ENCODE assay signal across 8 mouse cellular contexts in the genomic region with DNA sequence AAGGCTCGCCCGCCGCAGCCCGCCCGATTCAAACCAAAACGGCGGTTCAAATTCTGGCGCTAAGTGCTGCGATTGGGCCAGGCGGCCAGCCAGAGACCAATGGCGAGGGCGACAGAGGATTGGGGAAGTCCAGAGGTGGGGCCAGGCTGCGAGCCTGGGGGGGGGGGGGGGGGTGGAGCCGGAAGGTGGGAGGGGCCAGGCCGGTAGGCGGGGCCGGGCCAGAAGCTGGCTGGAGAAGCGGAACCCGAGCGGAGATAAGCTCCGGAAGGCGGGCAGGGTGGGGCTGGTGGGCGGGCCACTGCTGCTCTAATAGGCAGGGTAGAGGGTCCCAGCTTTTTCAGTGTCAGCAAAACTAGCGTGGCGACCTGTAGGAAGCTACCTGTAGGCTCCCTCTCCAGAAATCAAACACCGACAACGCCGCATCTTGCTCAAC. TPM values are rescaled to one million over a fixed set of nuclear protein-coding genes. Genes with fewer than 3 reads are reported as not detected.
DNase-seq lines count a peak whose midpoint lies in the region; ATAC-seq and TF ChIP-seq lines count a peak whose summit lies in the region.

No protein-coding gene starts in this region.

- H3K9me3 ChIP-seq in heart, embryonic 10.5 days: no peaks in the 10 kb centered on the region
- no peaks in the 10 kb centered on the region for H3K9me3 ChIP-seq in kidney, embryonic 14.5 days (ENCODE audit: control insufficient read depth, low read length)
- no peaks in the 10 kb centered on the region for H3K9me3 ChIP-seq in limb, embryonic 15.5 days
- H3K9me3 ChIP-seq in midbrain, postnatal 0 days (ENCODE audit: low read length): no peaks in the 10 kb centered on the region

- peak; percentile 82 for DNase-seq in brain, adult 2 months (ENCODE audit: low read depth, low spot score)
- peak; percentile 99 for DNase-seq in heart, embryonic 10.5 days (ENCODE audit: low spot score)
- peak; percentile 96 for DNase-seq in midbrain, postnatal 0 days (ENCODE audit: low spot score)
- DNase-seq in spleen, postnatal 10 days (ENCODE audit: low spot score in 2 of 2): peak; percentile 81 to 94

- under 1% methylated on average over 28 of the region's 28 CpGs for WGBS in heart, embryonic 10.5 days
- under 1% methylated on average over 27 of the region's 28 CpGs for WGBS in kidney, embryonic 14.5 days
- WGBS in limb, embryonic 15.5 days: under 1% methylated on average over 26 of the region's 28 CpGs
- WGBS in midbrain, postnatal 0 days: under 1% methylated on average over 20 of the region's 28 CpGs

- TF ChIP-seq POLR2A in embryonic fibroblast, embryonic 13.5 days (IDR thresholded peaks at IDR 0.05; ENCODE audit: low read depth, low read length): peak; percentile 77

- TF ChIP-seq CTCF in C2C12 (IDR thresholded peaks at IDR 0.05; ENCODE audit: control insufficient read depth, insufficient read depth, insufficient read length): no peak
- TF ChIP-seq CTCF in embryonic fibroblast, embryonic 13.5 days (IDR thresholded peaks at IDR 0.05; ENCODE audit: borderline replicate concordance, insufficient read depth, low read length): no peak
- TF ChIP-seq CTCF in midbrain, postnatal 0 days (IDR thresholded peaks at IDR 0.05): no peak

- peaks cover 4% of the 10 kb centered on the region for H3K36me3 ChIP-seq in C2C12 (ENCODE audit: control insufficient read depth, insufficient read depth)
- peaks cover 6% of the 10 kb centered on the region; the same call in 1 of the 2 replicates for H3K36me3 ChIP-seq in heart, embryonic 10.5 days
- no peaks in the 10 kb centered on the region for H3K36me3 ChIP-seq in kidney, embryonic 14.5 days (ENCODE audit: control insufficient read depth, insufficient read depth, low read length)
- H3K36me3 ChIP-seq in limb, embryonic 15.5 days: no peaks in the 10 kb centered on the region
- no peaks in the 10 kb centered on the region for H3K36me3 ChIP-seq in midbrain, postnatal 0 days (ENCODE audit: insufficient read depth, low read length)

- H3K79me3 ChIP-seq in C2C12 (ENCODE audit: low read depth): peaks cover 45% of the 10 kb centered on the region

- peak overlapping the region; percentile 95 for H3K9ac ChIP-seq in kidney, embryonic 14.5 days (ENCODE audit: low read depth, low read length)
- H3K9ac ChIP-seq in limb, embryonic 15.5 days: 0 out of 2 replicates have a peak overlapping the region, but pooled peaks have one; percentile 17
- 0 out of 2 replicates have a peak overlapping the region, but pooled peaks have one; percentile 33 for H3K9ac ChIP-seq in midbrain, postnatal 0 days (replicated peaks; ENCODE audit: low read length, poor library complexity, severe bottlenecking)

- no peak overlapping the region for H3ac ChIP-seq in C2C12 (ENCODE audit: control insufficient read depth, insufficient read length, low read depth)

- peaks cover 48% of the 10 kb centered on the region for H3K79me2 ChIP-seq in C2C12 (ENCODE audit: control insufficient read depth, insufficient read depth)

- no peaks in the 10 kb centered on the region for H3K27me3 ChIP-seq in C2C12 (ENCODE audit: control insufficient read depth, insufficient read depth, insufficient read length)
- H3K27me3 ChIP-seq in heart, embryonic 10.5 days (ENCODE audit: insufficient read depth, poor library complexity, severe bottlenecking): no peaks in the 10 kb centered on the region
- H3K27me3 ChIP-seq in kidney, embryonic 14.5 days (ENCODE audit: control insufficient read depth, insufficient read depth, low read length): no peaks in the 10 kb centered on the region
- H3K27me3 ChIP-seq in limb, embryonic 15.5 days: no peaks in the 10 kb centered on the region
- H3K27me3 ChIP-seq in midbrain, postnatal 0 days (ENCODE audit: insufficient read depth, low read length): no peaks in the 10 kb centered on the region

- H3K4me1 ChIP-seq in embryonic fibroblast, embryonic 13.5 days (ENCODE audit: control insufficient read depth, insufficient read depth, low read length): no peaks in the 10 kb centered on the region
- H3K4me1 ChIP-seq in heart, embryonic 10.5 days: peaks cover 21% of the 10 kb centered on the region
- H3K4me1 ChIP-seq in kidney, embryonic 14.5 days (ENCODE audit: control insufficient read depth, insufficient read depth, low read length): peaks cover 11% of the 10 kb centered on the region; the same call in 1 of the 2 replicates
- peaks cover 24% of the 10 kb centered on the region for H3K4me1 ChIP-seq in limb, embryonic 15.5 days
- H3K4me1 ChIP-seq in midbrain, postnatal 0 days (ENCODE audit: insufficient read depth, low read length): no peaks in the 10 kb centered on the region

- H3K4me2 ChIP-seq in kidney, embryonic 14.5 days (replicated peaks; ENCODE audit: low read depth, low read length): peak overlapping the region; percentile 57
- H3K4me2 ChIP-seq in limb, embryonic 15.5 days: peak overlapping the region; percentile 85
- peak overlapping the region; percentile 99 for H3K4me2 ChIP-seq in midbrain, postnatal 0 days (ENCODE audit: low read depth, low read length, poor library complexity, severe bottlenecking)

- peak overlapping the region; percentile 89 for H3K4me3 ChIP-seq in C2C12 (ENCODE audit: insufficient read depth, poor library complexity, severe bottlenecking)
- peak overlapping the region; percentile 61 for H3K4me3 ChIP-seq in embryonic fibroblast, embryonic 13.5 days (ENCODE audit: insufficient read depth, low read length)
- peak overlapping the region; percentile 97 for H3K4me3 ChIP-seq in heart, embryonic 10.5 days
- peak overlapping the region; percentile 97 for H3K4me3 ChIP-seq in kidney, embryonic 14.5 days (ENCODE audit: low read length)
- peak overlapping the region; percentile 88 for H3K4me3 ChIP-seq in limb, embryonic 15.5 days
- peak overlapping the region; percentile 72 for H3K4me3 ChIP-seq in midbrain, postnatal 0 days (ENCODE audit: low read depth, low read length)

- peak; percentile 97 for ATAC-seq in kidney, embryonic 14.5 days (ENCODE audit: low FRiP score, low TSS enrichment)
- ATAC-seq in limb, embryonic 15.5 days (ENCODE audit: insufficient number of reproducible peaks, low FRiP score, low TSS enrichment, low read depth): peak; percentile 97
- peak; percentile 97 for ATAC-seq in midbrain, postnatal 0 days (ENCODE audit: low FRiP score)

- no peak overlapping the region for H3K27ac ChIP-seq in embryonic fibroblast, embryonic 13.5 days (ENCODE audit: insufficient read depth, low read length)
- peak overlapping the region; percentile 98 for H3K27ac ChIP-seq in heart, embryonic 10.5 days
- H3K27ac ChIP-seq in kidney, embryonic 14.5 days (ENCODE audit: low read depth, low read length): no peak overlapping the region
- H3K27ac ChIP-seq in limb, embryonic 15.5 days: peak overlapping the region; percentile 74
- no peak overlapping the region for H3K27ac ChIP-seq in midbrain, postnatal 0 days (ENCODE audit: low read depth, low read length)

TF ChIP-seq in C2C12, 6 proteins besides CTCF, POLR2A, EP300 and RAD21:
- TF ChIP-seq FOSL1 (IDR thresholded peaks at IDR 0.05; ENCODE audit: insufficient read depth, low read length, poor library complexity, severe bottlenecking) (no peak), MYOD1 (IDR thresholded peaks at IDR 0.05; ENCODE audit: control insufficient read depth, insufficient read length, low read depth) (no peak), CEBPB (IDR thresholded peaks at IDR 0.05; ENCODE audit: low read depth) (no peak), MAX (IDR thresholded peaks at IDR 0.05) (no peak), MYOG (IDR thresholded peaks at IDR 0.05; ENCODE audit: control insufficient read depth, extremely low read depth, insufficient read length) (no peak), USF1 (IDR thresholded peaks at IDR 0.05; ENCODE audit: low read depth) (no peak)

RNA-seq across cellular contexts. Expression of a gene that starts 0.3 kb away (rescaled TPM):
- 18.1 TPM for polyA plus RNA-seq in C2C12 (2012; fragmentation: generic; extraction: Trizol)
- 76.0 and 120 TPM in 2 replicates for polyA plus RNA-seq in embryonic fibroblast, embryonic 13.5 days (2011; ENCODE audit: insufficient read length, low read depth, missing spikeins)
- 36.1 and 41.1 TPM in 2 replicates for polyA plus RNA-seq in heart, embryonic 10.5 days (2016; fragmentation: Nextera tagmentation; extraction: Ambion mirVana)
- 50.8 and 67.1 TPM in 2 replicates for polyA plus RNA-seq in kidney, embryonic 14.5 days (2014; fragmentation: Nextera tagmentation; extraction: Ambion mirVana)
- polyA plus RNA-seq in limb, embryonic 15.5 days (2015; fragmentation: Nextera tagmentation; extraction: Ambion mirVana): 30.4 and 35.2 TPM in 2 replicates
- total RNA-seq in midbrain, postnatal 0 days (2014; rRNA removed): 6.3 and 8.9 TPM in 2 replicates
- 1.4 and 2.1 TPM in 2 replicates for polyA plus RNA-seq in midbrain, postnatal 0 days (2015; fragmentation: Nextera tagmentation; extraction: Ambion mirVana)

Comparison
In these comparisons a context has a peak if more than half of its experiments do, and no peak if none do; other contexts are left out.
1. H3K27ac ChIP-seq: peak in heart, embryonic 10.5 days (single experiment) and limb, embryonic 15.5 days (single experiment); none in embryonic fibroblast, embryonic 13.5 days (single experiment), kidney, embryonic 14.5 days (single experiment) and midbrain, postnatal 0 days (single experiment).
2. H3K9ac ChIP-seq: peak in every context shown above with its lines; median percentile 95 in kidney, embryonic 14.5 days; 33 in midbrain, postnatal 0 days; 17 in limb, embryonic 15.5 days.
3. Peak in every context shown above with its lines, with median percentiles within 50 percentile points of each other: H3K4me3 ChIP-seq, DNase-seq, ATAC-seq and H3K4me2 ChIP-seq.